Mouse (Mus musculus) spleen, embryonic (tissue): ENCODE measurements around the gene Blzf1.

Experiments used
- CTCF ChIA-PET: fragments of 350-600 bp; sonication (Branson Sonifier 250); formaldehyde crosslinking; loops from one replicate; lab custom pipeline; 2022; lab: Charles Lee

The Blzf1 gene

DNA sequence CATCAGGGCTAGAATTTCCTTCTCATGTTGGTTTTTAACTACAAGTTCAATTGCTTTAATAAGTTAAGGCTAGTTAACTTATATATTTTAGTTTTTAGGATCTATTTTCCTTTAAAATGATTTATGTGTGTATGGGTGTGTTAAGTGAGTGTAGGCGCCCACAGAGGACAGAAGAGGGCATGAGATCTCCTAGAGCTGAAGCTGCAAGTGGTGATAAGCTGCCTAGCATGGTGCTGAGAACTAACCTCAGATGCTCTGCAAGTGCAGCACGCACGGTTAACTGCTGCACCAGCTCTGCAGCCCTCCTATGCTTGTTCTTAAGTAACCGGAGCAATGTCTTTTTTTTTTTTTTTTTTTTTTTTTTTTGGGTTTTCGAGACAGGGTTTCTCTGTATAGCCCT is 10.8 kb downstream of the Blzf1 start:
- CTCF ChIA-PET: no interaction called here

DNA sequence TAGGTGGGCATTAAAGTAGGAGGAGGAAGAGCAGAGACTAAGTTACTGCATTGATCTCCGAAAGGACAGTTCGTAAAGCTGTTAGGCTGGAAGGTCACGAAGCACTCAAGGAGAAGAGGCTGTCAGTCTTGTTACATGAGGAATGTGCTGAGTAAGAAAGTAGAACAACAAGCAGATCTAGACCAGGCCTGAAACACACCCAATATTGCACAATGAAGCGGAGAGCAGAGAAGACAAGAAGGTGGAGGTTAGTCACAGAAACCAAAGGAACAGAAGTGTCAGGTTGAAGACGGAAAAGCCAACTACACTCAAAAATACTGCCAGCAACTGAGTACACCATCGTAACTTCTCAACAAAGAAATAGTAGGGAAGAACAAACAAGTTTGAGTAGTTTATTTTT is 13.2 kb downstream of the Blzf1 start:
- CTCF ChIA-PET: no interaction called here

GRCm38 (mm10) chr1:164292040-164292439 is 15.2 kb downstream of the Blzf1 start:
- CTCF ChIA-PET: no interaction called here

DNA sequence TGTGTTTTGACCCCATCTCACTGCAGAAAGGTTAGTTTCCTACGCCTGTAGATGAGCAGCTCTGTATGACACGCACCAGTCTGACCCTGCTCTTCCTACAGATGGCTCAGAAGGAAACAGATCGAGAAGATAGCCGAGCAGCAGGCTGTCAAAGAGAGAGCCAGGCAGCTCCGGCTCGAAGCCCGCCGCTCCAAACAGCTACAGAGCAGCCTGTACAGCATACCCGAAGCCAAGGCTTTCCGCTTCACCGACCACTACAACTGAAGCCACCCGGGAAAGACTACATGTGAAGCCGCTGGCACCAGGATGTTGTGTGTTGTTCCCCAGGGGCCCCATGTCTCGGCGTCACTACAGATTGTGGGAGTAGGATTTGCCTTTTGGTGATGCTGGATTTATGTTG is 19.9 kb downstream of the Blzf1 start:
- CTCF ChIA-PET: no interaction called here

- CTCF ChIA-PET: no interaction called here
Observed at GRCm38 (mm10) chr1:164284007-164284406, 23.3 kb downstream of the Blzf1 start.

DNA sequence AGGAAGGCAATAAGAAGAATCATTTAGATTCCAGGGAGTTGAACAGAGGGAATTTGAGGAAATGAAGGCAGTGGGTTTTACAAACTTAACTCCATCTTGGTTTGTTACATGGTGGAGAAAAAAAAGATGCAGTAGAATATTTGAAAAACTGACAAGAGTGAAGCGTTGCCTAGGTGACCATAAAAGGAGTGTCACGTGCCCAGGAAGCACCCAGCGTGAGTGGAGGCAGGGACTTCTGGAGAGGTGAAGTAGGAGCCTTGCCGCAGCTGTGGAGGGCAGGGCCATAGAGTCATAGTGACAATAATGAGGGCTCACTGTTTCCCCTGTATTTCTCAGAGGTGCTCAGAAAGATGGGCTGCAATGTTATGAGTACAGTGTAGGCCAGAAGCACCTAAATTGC is 28.0 kb downstream of the Blzf1 start:
- CTCF ChIA-PET: no interaction called here

GRCm38 (mm10) chr1:164276552-164276951 is 30.7 kb downstream of the Blzf1 start:
- CTCF ChIA-PET: no interaction called here

DNA sequence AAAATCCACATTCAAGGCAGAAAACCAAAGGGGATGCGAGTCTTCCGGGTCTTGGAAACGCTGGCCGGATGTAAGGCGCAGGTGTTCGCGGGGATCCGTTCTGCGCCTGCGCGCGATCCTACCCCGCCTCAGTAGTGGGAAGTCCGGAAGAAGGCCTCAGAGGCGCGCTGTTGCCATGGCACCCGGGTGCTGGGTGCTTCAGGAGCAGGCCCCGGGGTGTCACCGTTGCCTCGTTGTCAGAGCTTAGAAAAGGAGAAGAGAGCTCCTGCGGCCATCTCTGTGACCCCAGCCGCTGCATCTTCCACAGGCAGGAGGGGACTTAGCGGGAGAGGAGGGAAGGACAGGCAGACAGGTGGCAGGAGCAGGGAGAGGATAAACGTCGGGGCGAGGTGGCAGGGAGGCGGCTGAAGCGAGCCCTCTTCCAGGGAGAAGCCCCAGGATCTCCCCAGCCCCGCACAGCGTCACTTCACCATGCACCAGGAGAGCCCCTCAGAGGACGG is 31.8 kb downstream of the Blzf1 start, which contains the start of gene Ccdc181:
Gene Ccdc181 (plus strand): TSS at position 131 of the 500 bp plus-strand sequence.
- CTCF ChIA-PET: interaction anchor here (0.6 kb wide), 1 partner anchor 9 kb away, joined by 3 read pairs; no protein-coding TSS in a partner anchor

DNA sequence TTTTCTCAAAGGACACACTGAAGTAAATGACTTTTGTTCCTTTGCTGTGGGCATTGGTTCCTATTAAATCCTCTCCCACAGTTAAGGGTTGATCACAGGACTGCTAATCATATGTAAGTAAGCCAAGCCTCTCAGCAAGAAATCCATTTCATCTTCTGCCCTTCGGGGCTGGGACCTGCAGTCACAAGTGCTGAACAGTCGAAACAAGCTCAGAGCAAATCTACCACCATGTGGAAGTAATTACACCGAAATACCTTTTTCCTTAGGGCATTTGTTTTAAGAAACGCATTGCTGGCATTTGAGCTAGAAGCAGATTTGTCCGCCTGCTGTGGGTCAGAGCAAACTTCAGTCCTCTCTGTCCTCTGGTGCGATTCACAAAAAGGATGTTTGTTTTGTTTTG is 33.6 kb downstream of the Blzf1 start:
- CTCF ChIA-PET: no interaction called here

- CTCF ChIA-PET: no interaction called here
Observed at GRCm38 (mm10) chr1:164270941-164271340, 36.3 kb downstream of the Blzf1 start.

DNA sequence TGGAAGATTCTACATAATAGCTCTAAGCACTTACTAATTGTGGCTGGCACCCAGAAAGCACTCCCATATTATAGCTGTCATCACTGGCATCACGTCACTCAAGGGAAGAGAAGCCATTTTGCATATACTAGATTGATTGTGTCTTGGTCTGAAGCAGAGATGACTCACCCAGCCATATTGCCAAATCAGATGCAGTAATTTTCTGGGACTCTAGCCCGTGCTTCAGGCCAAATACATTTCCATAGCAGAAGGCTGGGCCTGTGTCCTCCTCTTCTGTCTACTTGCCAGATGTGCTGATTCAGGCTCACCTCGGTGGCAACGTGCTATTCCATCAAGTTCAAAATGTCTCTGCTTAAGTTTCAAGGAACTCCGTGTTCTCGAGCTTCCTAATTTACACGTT is 45.7 kb downstream of the Blzf1 start:
- CTCF ChIA-PET: no interaction called here

DNA sequence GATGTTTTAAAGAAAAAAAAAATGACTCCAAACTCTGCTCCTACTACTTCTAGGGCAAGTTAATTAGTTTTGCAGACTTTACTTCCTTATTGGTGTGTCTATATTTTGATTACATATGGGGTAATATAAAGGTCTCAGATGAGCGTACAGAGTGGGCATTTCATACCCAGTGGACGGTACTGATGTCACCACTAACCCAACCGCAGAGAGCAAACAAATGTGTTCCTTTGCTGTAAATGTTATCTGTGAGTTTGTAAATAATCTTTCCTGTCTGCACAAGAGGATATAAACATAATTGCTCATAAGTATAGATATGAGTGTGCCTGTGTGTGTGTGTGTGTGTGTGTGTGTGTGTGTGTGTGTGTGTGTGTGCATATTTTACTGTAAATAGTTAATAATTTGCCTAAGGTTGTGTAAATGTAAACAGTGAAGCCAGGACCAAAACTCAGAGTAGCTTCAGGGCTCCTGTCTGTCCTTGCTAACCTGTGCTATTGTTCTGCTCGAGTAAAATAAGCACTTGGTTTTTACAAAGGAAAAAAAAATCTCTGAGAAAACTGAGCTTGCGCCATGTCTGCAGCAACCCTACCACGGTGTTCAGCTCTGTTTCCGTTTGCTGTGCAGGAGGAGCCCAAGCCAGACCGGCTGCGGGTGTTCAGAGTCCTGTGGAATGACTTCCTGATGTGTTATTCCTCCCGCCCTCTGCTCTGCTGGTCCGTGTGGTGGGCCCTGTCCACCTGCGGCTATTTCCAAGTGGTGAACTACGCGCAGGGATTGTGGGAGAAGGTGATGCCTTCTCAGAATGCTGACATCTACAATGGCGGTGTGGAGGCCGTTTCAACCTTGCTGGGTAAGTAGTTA is 46.9 kb downstream of the Blzf1 start:
- CTCF ChIA-PET: no interaction called here

DNA sequence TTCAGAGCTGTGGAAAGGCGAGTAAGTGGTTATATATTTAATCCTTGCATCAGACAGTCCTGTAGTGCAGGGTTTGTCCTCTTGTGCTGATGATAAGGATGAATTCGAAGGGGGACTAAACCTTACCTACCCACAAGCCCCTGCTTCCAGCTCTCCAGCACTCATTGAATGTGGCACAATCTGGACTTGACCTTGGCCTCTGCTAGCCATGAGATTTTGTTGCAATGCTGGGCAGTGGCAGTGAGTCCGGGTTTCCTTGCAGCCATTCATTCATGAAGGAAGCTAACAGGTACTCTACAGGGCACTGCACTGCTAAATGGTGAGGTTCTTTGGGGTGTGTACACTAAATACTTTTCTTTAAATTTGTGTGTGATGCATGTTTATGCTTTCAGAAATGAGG is 52.5 kb downstream of the Blzf1 start:
- CTCF ChIA-PET: no interaction called here

DNA sequence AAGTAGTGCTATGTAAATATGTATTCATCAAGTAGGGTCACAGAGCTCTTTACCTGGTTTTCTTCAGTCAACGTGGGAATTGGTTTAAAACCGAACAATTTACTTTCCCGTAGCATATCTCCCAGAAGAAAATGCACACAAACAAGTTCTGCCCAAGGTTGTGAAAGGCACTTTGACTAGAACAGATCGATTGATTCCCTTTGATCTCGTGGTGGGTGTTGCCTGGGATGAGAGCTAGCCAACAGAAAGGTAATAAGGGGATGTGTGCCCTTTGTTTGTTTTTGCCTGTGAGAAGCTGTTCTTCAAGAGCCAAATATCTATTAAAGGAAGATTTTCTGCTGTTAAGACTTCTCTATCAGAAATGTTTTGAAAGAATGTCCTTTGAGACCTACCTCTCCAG is 54.7 kb downstream of the Blzf1 start:
- CTCF ChIA-PET: no interaction called here

GRCm38 (mm10) chr1:164251438-164251837 is 55.9 kb downstream of the Blzf1 start:
- CTCF ChIA-PET: no interaction called here

GRCm38 (mm10) chr1:164250391-164251150 is 56.7 kb downstream of the Blzf1 start:
- CTCF ChIA-PET: no interaction called here

GRCm38 (mm10) chr1:164249332-164249711 is 58.0 kb downstream of the Blzf1 start:
- CTCF ChIA-PET: no interaction called here

DNA sequence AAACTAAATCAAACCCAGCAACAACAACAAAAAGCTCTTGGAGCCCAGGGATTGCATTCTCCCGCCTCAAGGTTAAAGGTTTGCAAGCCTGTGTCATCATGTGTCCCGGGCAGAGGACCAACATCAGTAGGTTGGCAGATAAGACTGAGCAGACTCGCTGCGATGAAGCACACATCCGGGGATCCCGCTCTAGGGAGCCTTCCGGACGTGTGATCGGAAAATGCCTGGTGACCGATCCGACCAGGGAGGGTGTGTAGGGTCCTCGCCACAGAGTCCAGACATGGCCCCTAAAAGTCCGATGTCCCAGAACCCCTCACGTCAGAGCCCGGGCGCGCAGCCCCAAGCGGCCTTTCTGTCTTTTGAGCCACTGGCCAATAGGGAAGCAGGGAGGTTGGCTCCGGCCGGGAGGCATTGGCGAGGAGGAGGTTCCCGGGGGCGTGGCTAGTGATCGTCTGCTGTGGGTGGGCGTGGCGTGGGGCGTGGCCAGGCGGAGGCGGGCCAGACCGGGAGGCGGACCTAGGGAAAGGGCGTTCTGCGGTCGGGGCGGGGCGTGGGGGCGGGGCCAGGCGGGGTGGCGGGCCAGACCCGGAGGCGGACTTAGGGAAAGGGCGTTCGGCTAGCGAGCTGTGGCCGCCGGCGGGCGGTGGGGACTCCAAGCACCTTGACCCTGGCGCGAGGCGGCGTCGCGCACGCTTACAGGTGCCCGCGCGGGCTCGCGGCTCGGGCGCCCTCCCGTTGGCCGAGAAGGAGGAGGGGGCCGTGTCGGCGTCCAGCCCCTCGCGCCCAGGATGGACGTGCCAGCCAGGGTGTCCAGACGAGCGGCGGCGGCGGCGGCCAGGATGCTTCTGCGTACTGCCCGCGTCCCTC is 58.6 kb downstream of the Blzf1 start, which contains the start of gene Slc19a2:
Gene Slc19a2 (plus strand): TSS at position 582 of the 867 bp plus-strand sequence.
- CTCF ChIA-PET: no interaction called here

GRCm38 (mm10) chr1:164247971-164248370 is 59.3 kb downstream of the Blzf1 start:
- CTCF ChIA-PET: no interaction called here

DNA sequence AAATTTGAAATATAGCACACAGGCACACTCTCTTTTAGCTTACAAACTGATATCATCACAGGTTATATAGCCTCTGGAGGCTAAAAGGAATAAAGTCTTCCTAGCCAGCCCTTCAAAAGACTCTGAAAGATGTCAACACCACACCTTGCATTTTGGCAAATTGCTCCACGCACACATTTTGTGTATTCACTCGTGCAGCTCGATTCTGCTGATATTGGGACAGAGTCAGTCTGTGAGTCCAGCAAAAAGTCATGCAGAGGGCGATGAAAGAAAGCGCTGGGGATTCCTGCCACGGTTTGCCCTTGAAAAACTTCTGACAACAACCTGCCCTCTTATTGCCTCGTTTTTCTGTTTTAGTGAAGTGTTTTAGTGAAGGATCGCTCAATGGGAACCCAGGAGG is 59.8 kb downstream of the Blzf1 start:
- CTCF ChIA-PET: no interaction called here

DNA sequence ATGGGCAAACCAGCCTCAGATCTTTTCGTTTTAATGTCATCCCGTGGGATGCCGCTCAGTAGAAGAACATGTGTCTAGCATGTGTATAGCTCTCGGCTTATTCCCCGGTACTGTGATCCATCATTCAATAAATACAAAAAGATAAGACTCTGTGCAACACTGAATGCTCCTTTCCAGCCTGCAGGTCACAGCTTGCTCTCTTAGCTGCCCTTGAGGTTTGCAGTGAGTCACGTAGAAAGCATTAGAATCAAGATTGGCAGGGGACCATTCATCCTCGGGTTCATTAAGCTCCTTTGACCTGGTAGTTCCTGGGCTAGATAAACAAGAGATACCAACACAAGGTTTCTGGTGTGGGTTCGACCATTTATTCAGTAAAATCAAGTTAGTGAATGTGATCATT is 64.5 kb downstream of the Blzf1 start:
- CTCF ChIA-PET: no interaction called here

GRCm38 (mm10) chr1:164241494-164241893 is 65.8 kb downstream of the Blzf1 start:
- CTCF ChIA-PET: no interaction called here
